Mouse (Mus musculus) neutrophil, adult 5-6 weeks (primary cell): ENCODE results near the gene Bod1. TPM values are rescaled to one million over a fixed set of nuclear protein-coding genes. Genes with fewer than 3 reads are reported as not detected.

ENCODE experiments used
- ATAC-seq: fragments of 151-379, 151-347 bp; 2 replicates; pipeline ENCODE4 v1.8.0; 2017; ENCODE audit warnings: mild to moderate bottlenecking, moderate TSS enrichment; ENCODE audit not compliant: insufficient number of reproducible peaks, poor library complexity, low FRiP score, severe bottlenecking; ENCODE audit errors: extremely low read depth
- total RNA-seq: library from RNA; stranded (forward); fragments of 200-1000 nt; gene quantifications from 2 replicates; pipeline ENCODE4 v1.2.3, GENCODE M21; 2017

The Bod1 gene
- 15.8 and 17.8 TPM in 2 replicates for total RNA-seq

DNA sequence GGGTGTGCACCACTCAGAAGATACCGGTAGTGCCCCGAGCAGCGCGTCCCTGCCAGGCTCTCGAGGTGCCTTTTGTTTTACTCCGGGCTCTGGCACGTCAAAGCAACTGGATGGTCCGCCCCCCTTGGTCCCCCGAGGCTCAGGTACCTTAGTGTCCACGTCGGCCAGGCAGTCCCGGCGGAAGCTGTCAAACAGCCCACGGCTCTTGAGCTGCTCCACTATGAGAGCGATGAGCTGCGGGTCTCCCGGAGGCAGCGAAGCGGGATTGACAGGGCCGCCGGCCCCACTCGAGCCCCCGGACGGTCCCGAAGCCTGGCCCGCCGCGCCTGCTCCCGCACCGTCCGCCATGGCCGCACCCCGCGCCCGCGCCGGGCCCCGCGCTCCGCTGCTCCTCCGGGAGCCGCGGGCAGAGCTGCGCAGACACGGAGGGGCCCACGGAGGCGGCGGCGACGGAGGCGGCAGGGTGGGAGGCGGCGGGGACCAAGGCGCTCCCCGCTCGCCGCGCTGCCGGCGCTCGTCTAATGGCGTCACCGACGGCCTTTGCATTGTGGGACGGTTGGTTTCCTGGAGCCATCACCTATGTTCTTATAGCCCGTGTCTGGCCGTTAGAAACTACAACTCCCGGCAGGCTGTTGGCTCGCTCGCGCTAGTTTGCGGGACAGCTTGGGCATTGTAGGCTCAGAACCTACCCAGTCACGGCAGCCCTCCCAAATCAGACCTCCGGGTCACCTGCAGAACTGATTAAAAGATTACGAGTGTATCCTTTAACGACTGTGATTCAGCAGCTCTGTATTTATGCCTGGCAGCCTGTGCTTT, at the start of gene Bod1:
Gene Bod1, minus strand, starts transcription at position 532 of the 816 bp plus-strand sequence.
- ATAC-seq = peak; percentile 98

DNA sequence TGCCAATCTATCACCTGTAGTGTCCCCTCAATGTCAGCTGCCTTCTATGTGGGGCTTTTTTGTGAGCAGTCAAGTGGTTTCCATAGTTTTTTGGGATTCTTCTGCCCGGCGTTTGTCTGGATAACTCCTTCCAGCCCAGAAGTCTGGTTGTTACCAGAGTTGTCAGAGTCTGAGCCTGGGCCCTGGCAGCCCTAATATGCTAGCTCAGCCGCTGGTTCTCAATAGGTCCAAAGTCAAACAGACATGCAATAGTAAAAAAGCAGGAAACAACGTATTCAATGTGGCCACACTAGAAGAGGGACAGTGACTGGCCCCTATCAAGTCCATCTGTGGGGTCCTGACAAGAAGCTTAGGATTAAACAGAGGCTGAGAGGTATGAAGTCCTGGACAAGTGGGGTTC, 47.4 kb upstream of the Bod1 start:
- no peak for ATAC-seq

DNA sequence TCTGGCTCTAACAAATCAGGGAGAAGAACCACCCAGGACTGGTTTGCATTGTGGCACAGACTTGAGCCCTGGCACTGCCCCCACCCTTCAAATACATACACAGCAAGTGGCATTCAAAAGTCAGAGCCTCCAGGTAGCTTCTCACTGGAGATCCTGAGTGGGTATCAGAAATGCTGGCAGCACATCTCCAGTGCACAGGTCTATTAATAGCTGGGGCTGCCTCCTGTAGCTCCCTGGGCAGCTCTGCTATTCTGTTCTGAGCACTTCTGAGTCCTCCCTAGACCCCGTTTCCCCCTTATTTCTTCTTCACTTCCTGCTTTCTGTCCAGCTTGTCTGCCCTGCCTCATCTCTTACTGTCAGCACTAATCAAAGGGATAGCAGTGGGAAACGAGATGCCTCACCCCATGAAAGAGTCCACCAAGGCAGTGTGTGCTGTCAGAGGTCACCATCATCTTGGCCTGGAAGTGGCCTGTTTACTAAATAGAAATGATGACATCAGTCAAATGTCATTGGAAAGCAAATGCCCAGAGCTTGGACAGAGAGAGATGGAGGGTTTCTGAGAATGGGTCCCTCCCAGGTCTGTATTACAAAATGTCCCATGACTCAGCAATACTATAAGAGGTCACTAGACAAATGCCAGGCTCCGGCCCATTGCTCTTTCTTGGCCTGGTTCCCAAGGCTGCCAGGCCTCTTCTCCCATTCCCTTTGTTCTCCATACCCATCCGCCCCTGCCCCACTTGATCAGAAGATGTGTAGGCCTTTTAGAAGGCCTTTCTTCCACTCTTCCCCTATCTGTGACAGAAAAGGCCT, 46.4 kb upstream of the Bod1 start:
- no peak for ATAC-seq

DNA sequence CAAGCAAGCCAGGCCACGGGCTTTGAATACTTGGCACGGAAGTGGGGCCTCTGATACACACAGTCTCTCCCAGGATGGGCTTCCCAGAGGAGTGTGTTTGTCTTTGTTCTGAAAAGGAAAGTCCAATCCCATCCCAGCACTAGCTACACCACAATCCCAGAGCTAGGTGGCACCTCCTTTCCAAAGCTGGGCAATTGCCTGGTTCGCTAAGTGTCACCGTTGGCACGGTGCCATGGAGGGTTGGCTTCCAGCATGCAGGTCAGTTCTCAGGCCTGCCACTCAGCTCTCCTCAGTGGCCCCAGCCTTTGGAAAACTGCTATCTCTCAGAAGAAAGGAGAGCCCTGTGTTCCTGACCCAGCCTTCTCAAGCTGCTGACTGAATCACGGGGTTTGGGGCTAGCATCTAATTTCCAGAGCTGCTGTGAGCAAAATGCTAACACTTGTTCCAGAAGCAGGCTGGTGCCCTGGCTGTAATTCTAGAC, 42.0 kb upstream of the Bod1 start:
- ATAC-seq = no peak

DNA sequence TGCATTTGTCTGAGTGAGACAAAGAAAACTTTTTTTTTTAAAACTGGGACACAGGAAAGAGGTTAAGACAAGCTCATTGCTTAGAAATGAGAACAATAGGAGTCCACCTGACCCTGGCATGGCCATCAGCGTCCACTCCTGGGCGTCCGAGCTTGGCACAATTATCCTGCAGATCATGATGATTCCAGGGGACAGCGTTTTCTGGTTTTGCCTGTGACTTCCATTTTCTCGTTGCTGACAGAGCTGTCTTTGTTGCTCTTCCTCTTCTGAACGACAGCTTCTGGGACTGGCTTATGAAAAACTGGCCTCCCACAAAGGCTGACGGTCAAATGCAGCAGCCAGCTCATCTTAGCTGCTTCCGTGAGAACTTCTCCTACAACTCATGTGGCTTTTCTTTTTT, 41.4 kb upstream of the Bod1 start:
- no peak for ATAC-seq

DNA sequence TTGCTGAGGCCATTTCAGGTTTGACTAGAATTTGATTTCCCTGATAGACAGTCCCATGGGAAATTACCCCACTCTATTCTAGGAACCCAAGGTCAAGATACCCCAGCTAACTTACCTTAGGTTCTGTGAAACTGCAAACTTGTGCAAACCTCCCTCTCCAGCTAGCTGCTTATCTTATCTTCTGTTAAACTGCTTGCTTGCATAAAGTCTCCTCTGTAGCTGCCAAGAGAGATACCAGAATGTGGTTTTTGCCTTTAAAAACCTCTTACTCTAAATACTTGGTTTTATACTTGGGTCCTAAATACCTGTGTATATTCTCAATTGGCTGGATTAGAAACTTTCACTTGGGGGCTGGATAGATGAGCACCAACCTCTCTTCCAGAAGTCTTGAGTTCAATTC, 36.1 kb upstream of the Bod1 start:
- ATAC-seq = no peak

DNA sequence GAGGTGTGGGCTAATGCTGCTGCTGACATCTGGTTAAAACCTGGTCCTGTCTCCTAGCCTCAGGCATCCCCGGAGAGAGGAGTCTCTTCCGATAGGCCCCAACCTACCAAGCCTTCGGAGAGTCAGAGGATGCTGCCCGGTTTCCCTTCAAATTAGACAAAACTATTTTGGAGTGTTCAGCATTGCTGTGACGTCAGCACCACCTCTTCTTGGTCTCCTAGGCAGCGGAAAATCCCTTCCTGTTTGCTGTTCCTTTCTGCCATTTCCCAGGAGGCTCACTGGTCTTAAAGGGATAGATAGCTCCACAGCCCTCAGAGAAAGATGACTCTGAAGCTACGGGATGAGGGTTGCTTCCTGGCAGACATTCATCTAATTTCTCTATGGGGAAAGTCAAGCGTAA, 31.5 kb upstream of the Bod1 start:
- ATAC-seq = no peak

DNA sequence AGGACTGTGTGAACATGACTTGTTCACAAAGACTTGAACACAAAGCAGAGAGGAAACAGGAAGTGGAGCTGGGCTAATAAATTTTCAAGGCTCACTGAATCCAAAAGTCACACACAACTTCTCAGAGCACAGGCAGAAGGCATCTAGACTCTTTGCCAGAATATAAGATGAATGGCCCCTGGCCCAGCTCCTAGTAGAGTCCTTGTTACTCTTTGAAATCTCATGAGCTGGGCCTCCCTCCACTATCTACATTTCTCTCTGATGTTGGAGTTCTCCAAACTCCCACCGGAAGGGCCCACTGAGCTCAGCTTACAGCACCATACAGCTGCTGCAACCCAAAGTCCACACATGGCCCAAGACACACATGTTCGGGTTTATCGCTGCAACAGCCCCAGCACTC, 30.2 kb upstream of the Bod1 start:
- no peak for ATAC-seq

DNA sequence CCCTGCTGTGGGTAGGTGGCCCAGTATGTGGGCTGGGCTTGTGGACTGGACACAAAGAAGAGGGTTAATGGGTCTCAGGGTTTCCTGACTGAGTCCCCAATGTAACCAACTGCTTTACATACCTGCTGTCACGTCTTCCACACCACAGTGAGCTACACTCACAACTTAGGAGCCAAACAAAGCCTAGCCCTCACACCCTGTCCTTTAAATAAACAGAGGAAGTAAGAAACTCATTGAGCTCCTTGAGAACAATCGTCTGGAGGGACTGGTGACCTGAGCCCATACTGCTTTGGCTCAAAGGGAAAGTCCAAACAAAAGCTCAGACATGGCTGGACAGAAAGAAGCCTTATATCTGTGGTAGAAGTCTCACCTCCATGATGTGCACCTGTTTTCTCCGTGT, 27.8 kb upstream of the Bod1 start:
- no peak for ATAC-seq

DNA sequence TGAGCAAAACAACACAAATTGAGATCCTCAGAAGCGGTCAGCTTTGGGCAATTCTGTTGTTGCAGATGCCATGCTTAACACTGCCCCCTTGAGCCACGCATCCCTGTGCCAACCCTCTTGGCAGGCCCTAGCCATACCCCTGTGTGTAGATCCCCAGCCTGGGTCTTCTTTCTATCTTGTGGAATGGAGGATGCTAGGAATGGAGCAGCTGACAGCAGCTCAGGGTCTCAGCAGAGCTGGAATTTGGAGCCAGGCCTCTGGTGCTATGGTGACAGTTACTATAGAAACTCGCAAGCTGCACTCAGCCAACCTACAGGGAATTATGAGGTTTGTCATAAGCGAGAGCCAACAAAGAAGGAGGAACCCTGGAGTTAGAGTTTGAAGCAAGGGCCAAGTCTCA, 23.1 kb upstream of the Bod1 start:
- no peak for ATAC-seq

DNA sequence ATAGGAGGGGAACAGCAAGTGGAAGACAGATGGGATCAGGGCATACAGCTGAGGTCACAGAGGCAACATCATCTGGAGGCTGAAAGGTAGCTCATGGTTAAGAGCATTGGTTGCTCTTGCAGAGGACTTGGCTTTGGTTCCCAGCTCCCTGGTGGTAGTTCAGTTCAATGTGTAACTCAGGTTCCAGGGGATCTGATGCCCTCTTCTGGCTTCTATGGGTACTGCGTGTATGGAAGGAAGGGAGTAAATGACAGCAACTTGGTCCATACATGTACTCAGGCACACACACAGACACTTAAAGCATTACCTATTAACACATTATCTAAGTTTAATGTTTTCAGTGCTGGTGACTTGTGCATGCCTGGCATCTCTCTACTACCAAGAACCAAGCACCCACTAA, 22.4 kb upstream of the Bod1 start:
- ATAC-seq = no peak

DNA sequence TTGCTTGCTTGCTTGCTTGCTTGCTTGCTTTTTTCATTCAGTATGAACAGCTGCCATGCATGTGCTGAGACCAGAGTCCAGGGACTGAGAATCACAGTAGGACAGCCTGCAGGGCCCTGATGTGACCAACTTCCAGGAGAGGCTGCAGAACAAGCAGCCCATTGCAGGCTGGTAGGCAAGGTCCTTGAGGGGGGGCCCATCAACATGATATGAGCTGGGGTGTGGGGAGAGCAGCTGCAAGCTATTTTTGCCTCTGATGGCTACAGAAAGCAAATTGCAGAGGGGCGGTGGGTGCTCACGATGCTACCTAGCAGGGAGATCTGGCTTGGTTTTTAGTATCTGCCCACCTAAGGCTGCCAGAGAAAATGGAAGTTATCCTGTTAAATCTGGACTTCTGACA, 21.6 kb upstream of the Bod1 start:
- no peak for ATAC-seq

DNA sequence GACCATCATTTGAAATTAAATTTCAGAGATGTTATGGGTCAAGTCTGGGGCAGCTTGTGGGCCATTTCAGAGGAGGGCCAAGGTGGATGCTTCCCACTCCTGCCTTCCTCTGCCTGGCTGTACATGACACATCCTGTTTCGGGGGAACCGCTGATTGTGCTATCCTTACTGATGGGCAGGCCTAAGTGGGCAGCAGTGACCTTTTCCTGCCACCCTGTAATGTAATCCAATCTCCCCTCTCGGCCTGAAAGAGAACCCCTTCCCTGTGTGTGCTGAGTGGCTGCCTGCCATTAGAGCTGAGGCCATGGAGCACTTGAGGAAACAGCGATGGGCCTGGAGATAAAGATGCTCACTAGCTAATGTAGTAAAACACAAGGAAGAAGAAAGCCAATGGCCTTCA, 17.3 kb upstream of the Bod1 start:
- no peak for ATAC-seq

DNA sequence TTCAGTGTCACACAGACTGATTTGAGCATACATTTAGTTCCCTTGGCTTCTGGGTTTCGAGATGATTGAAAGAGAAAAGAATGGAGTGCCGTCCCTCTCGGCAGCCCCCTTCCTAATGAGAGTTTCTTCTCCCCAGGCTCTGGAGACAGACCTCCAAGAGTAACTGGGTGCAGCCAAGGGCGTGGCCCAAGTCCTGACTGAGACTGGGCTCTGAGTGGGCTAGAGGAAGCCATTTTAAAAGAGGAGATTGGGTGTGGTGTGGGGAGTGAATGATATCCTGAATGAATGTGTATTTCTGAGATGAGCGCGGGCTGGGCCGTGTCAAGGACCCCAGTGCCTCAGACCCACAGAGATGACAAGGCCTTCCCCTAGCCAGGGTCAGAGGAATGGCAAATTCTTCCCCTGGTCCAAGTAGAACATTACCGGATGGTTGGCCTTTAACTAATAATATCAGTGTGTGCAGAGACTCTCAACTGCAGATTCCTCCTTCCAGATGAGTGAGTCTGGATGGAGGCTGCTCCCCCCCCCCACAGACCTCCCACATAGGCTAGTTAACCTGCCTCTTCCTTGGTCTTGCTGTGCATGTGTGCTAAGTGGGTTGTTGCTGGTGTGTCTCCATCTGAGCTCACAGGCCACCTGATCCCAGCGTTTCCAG, 13.4 kb upstream of the Bod1 start:
- no peak for ATAC-seq

DNA sequence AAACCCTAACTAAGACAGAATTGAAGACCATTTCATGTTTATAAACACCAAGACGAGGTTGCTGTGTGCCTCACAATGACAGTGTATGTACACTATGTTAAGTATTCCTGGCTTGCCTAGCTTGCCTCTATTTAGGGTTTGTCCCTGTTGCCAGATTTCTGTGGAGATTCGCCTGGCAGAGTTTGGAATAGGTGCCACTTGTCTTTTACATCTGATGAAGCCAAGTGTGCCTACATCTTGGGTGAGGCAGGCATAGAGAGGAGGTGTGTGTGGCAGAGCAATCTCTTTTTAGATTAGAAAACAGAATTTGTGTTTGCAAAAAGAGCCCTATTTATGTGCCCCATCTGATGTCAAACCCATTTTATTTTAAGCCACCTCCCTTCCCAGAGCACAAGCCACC, 12.4 kb upstream of the Bod1 start:
- no peak for ATAC-seq

DNA sequence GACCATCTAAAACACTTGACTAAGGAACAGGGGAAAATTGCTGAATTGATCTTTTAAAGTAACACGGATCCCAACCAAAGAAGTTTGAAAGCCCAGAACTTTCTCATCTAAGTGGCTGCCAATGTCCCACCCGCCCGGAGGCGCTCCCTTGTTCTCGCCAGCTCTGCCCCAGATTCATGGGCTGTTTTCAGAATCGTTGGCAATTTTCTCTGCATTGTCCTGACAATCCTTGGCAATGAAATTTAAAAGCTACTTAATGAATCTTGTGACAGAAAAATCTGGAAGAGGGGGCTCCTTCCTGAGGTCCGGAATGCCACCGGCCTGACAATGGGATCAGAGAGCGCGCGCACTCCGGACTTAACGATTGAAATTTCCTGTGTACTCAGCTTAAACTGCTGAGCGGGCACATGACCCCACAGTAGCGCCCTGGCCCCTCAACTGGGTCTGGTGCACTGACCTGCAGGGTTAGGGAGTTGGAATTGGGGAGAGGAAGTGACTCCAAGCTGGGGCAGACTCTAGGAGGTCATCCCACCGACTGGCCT, 8.2 kb upstream of the Bod1 start:
- no peak for ATAC-seq

DNA sequence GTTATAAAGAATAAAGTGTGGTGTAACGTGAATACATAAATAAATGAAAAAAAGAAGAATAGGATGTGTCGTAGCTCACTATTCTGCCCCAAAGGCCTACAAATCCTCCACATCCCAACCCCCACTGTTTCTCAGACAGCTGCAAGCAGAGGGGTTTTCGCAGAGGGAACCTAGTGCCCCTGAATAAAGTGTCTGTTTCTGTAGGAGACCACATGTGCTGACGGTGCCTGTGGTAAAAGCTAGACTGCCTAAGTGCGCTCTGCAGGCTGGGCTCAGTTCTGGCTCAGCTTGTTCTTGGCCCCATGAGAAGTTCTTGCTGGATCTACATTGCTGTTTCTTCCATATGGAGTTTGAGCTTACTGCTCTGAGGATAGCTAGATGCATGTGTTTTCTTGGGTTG, 5.6 kb upstream of the Bod1 start:
- no peak for ATAC-seq

DNA sequence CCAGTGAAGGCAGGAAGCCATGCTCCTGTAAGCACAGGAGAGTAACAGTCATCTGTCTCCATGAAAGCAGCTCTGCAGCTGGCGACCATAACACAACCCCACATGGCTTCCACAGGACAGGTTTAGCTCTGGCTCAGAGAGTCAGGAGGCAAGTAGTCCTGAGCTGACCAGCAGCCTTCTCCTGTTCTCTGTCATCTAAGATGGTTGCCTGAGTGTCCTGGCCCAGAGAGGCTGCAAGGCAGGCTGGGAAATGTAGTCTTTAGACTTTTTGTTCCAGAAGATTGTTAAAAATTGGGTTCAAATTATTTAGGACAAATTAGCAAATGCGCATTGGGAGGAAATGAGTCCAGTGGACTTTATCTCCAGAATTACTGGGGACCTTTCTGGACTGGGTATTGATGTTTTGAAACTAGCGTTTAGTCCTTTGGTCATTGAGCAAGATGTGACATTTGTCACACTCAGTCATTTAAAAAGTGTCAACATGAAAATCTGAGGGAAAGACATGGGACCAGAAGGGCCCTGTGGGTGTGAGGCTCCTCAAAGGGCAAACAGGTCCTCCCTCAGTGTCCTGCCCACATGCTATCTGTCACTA, 5.1 kb upstream of the Bod1 start:
- ATAC-seq = no peak

DNA sequence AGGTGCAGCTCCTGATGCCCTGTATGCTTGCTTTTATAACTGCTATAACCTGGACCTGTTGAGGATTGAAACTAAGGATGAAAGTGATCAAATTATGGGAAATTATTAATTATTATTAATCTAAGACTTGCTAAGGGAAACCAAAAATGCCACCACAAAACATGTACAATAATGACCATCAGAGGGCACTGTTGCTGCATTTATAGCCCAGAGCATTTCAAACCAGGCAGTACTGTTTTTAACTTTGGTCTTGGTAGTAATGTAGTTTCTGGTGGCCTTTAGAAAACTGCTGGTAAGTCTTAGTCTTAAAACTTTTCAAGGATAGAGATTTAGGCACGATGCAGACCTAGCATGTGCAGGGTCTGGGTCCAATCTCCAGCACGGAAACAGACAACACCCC, 3.7 kb upstream of the Bod1 start:
- peak; percentile 40; the same call in 1 of the 2 replicates for ATAC-seq
